Mouse (Mus musculus) CH12.LX (cell line): Measurements from ENCODE around the gene Setx. TPM values are rescaled to one million over a fixed set of nuclear protein-coding genes. Genes with fewer than 3 reads are reported as not detected.
A peak's percentile ranks its signal among the peaks of the same experiment; 100 is the strongest.

Experiments used
- DNase-seq: peaks from one replicate; pipeline ENCODE4 v3.0.0-alpha.2; 2013; ENCODE audit errors: extremely low read depth
- H3K27ac ChIP-seq: 2 replicates; pipeline ENCODE4 v1.5.1; 2012; ENCODE audit warnings: low read depth, mild to moderate bottlenecking, control low read depth, moderate library complexity; ENCODE audit not compliant: insufficient read depth
- H3K27me3 ChIP-seq: replicated peaks from 2 replicates; pipeline ENCODE3; 2012; ENCODE audit warnings: inconsistent platforms
- H3K36me3 ChIP-seq, 2 experiments: replicated peaks in 1 of 2; 2 replicates each; pipeline versions ENCODE3 to v1.6.1; 2012; ENCODE audit warnings: inconsistent platforms in 1 of 2, low read length in 1 of 2, mild to moderate bottlenecking in 1 of 2, mixed read lengths in 1 of 2, moderate library complexity in 1 of 2; ENCODE audit not compliant: control insufficient read depth in 1 of 2, insufficient read depth in 1 of 2
- H3K4me1 ChIP-seq, 2 experiments: 2 replicates each; pipeline ENCODE4 v1.6.1; 2012; ENCODE audit warnings: inconsistent platforms in 1 of 2, moderate library complexity in 1 of 2; ENCODE audit not compliant: insufficient read depth in 2 of 2, control insufficient read depth in 1 of 2
- H3K4me2 ChIP-seq: 2 replicates; pipeline ENCODE4 v1.6.1; 2012; ENCODE audit warnings: low read depth, mild to moderate bottlenecking, control low read depth; ENCODE audit not compliant: poor library complexity, insufficient read depth, severe bottlenecking
- H3K4me3 ChIP-seq, 3 experiments: fragments of 150-350 bp in 1 of 3; sonication (generic) in 1 of 3; replicated peaks in 1 of 3; 2 replicates each; pipeline versions ENCODE3 to v1.5.1; 2011 to 2012; ENCODE audit warnings: low read depth in 2 of 3, low read length in 2 of 3, mild to moderate bottlenecking in 2 of 3, moderate library complexity in 2 of 3, control low read depth in 1 of 3, improper control_type of control experiment in 1 of 3, inconsistent platforms in 1 of 3, mixed read lengths in 1 of 3; ENCODE audit not compliant: poor library complexity in 1 of 3
- H3K79me2 ChIP-seq: replicated peaks from 2 replicates; pipeline ENCODE4 v1.6.1; 2012; ENCODE audit warnings: mild to moderate bottlenecking, moderate library complexity; ENCODE audit not compliant: control insufficient read depth, poor library complexity, insufficient read depth, severe bottlenecking; ENCODE audit errors: extremely low read depth
- H3K9ac ChIP-seq: 2 replicates; pipeline ENCODE4 v1.6.1; 2012; ENCODE audit warnings: low read depth, mild to moderate bottlenecking, control low read depth, moderate library complexity; ENCODE audit not compliant: insufficient read depth
- H3K9me3 ChIP-seq: replicated peaks from 2 replicates; pipeline ENCODE3; 2012; ENCODE audit warnings: low read length, inconsistent platforms, mixed read lengths
- BHLHE40 ChIP-seq: IDR thresholded peaks from 2 replicates; pipeline ENCODE4 v1.6.1; 2011; ENCODE audit warnings: mild to moderate bottlenecking, low read depth, low read length, improper control_type of control experiment
- CHD2 ChIP-seq: IDR thresholded peaks from 2 replicates; pipeline ENCODE4 v1.6.1; 2011; ENCODE audit warnings: low read length, improper control_type of control experiment
- CTCF ChIP-seq, 2 experiments: IDR thresholded peaks in 1 of 2; conservative IDR thresholded peaks in 1 of 2; 2 replicates each; pipeline ENCODE4 v1.5.1; 2011 to 2012; ENCODE audit warnings: low read depth in 2 of 2, low read length in 2 of 2, improper control_type of control experiment in 1 of 2, inconsistent platforms in 1 of 2, mild to moderate bottlenecking in 1 of 2, moderate library complexity in 1 of 2
- ELF1 ChIP-seq: IDR thresholded peaks from 2 replicates; pipeline ENCODE4 v1.6.1; 2014; ENCODE audit warnings: low read depth, mild to moderate bottlenecking, inconsistent platforms, low read length, improper control_type of control experiment
- EP300 ChIP-seq: IDR thresholded peaks from 2 replicates; pipeline ENCODE4 v1.6.1; 2011; ENCODE audit warnings: low read length, improper control_type of control experiment
- HCFC1 ChIP-seq: IDR thresholded peaks from 2 replicates; pipeline ENCODE4 v1.6.1; 2012; ENCODE audit warnings: low read depth, mild to moderate bottlenecking, inconsistent platforms, low read length, improper control_type of control experiment
- JUN ChIP-seq: IDR thresholded peaks from 2 replicates; pipeline ENCODE4 v1.6.1; 2011; ENCODE audit warnings: low read depth, mild to moderate bottlenecking, low read length, improper control_type of control experiment, moderate library complexity; ENCODE audit not compliant: insufficient read depth
- JUND ChIP-seq: conservative IDR thresholded peaks from 2 replicates; pipeline ENCODE4 v1.6.1; 2011; ENCODE audit warnings: low read depth, low read length, improper control_type of control experiment
- MAFK ChIP-seq: IDR thresholded peaks from 2 replicates; pipeline ENCODE4 v1.6.1; 2011; ENCODE audit warnings: low read length, improper control_type of control experiment; ENCODE audit not compliant: insufficient replicate concordance
- MAX ChIP-seq: IDR thresholded peaks from 2 replicates; pipeline ENCODE4 v1.6.1; 2011; ENCODE audit warnings: low read length, improper control_type of control experiment
- MEF2A ChIP-seq: IDR thresholded peaks from 2 replicates; pipeline ENCODE4 v1.6.1; 2014; ENCODE audit warnings: low read depth, mild to moderate bottlenecking, inconsistent platforms, low read length, improper control_type of control experiment, borderline replicate concordance
- POLR2A ChIP-seq: IDR thresholded peaks from 2 replicates; pipeline ENCODE4 v1.6.1; 2011; ENCODE audit warnings: low read depth, mild to moderate bottlenecking, improper control_type of control experiment, low read length
- RAD21 ChIP-seq: IDR thresholded peaks from 2 replicates; pipeline ENCODE4 v1.6.1; 2011; ENCODE audit warnings: low read depth, mild to moderate bottlenecking, low read length, improper control_type of control experiment, moderate library complexity
- RCOR1 ChIP-seq: conservative IDR thresholded peaks from 2 replicates; pipeline ENCODE4 v1.6.1; 2012; ENCODE audit warnings: low read depth, mild to moderate bottlenecking, inconsistent platforms, low read length, improper control_type of control experiment
- SIN3A ChIP-seq: IDR thresholded peaks from 2 replicates; pipeline ENCODE4 v1.6.1; 2012; ENCODE audit warnings: low read length, improper control_type of control experiment, inconsistent platforms
- SMC3 ChIP-seq: IDR thresholded peaks from 2 replicates; pipeline ENCODE4 v1.6.1; 2011; ENCODE audit warnings: low read depth, low read length, improper control_type of control experiment
- TBP ChIP-seq: conservative IDR thresholded peaks from 2 replicates; pipeline ENCODE4 v1.6.1; 2011; ENCODE audit warnings: low read depth, low read length, improper control_type of control experiment
- UBTF ChIP-seq: IDR thresholded peaks from 2 replicates; pipeline ENCODE4 v1.6.1; 2012; ENCODE audit warnings: low read depth, mild to moderate bottlenecking, inconsistent platforms, low read length, improper control_type of control experiment, moderate library complexity
- USF1 ChIP-seq: IDR thresholded peaks from 2 replicates; pipeline ENCODE4 v1.6.1; 2014; ENCODE audit warnings: low read depth, mild to moderate bottlenecking, inconsistent platforms, low read length, improper control_type of control experiment
- USF2 ChIP-seq: conservative IDR thresholded peaks from 2 replicates; pipeline ENCODE4 v1.6.1; 2011; ENCODE audit warnings: low read depth, low read length, improper control_type of control experiment
- ZMIZ1 ChIP-seq: IDR thresholded peaks from 2 replicates; pipeline ENCODE4 v1.6.1; 2012; ENCODE audit warnings: low read depth, mild to moderate bottlenecking, inconsistent platforms, low read length, improper control_type of control experiment
- dilution Hi-C: fragments of 300-500 bp; cut with MboI; formaldehyde crosslinking; loops from 2 replicates; pipeline ENCODE4 v1.14.3; 2020; ENCODE audit warnings: low sequenced_read_pairs; ENCODE audit not compliant: extremely low pct_unique_long_range_greater_than_20kb, extremely low pct_ligation_motif_present
- in situ Hi-C: fragments of 300-500 bp; cut with MboI; formaldehyde crosslinking; loops from 3 replicates; pipeline ENCODE4 v1.14.3; 2019; ENCODE audit warnings: low sequenced_read_pairs, low pct_ligation_motif_present, low pct_unique_long_range_greater_than_20kb, mixed read lengths
- polyA plus RNA-seq: library from polyadenylated mRNA; unstranded; fragments of >175 nt; gene quantifications from 2 replicates; pipeline ENCODE4 v1.2.1, GENCODE M21; 2012; ENCODE audit warnings: low read depth; ENCODE audit not compliant: insufficient read length
- total RNA-seq, 2 experiments: library from RNA; depleted of rRNA; stranded (reverse); fragments of 300-350 nt in 1 of 2; fragments of >200 nt in 1 of 2; gene quantifications; 2 replicates each; pipeline ENCODE4 v1.2.3; 2012 to 2014

Setx gene
- total and polyA plus RNA-seq, 3 experiments: 18.0 to 20.2 (median 20.0) TPM

GRCm38 (mm10) chr2:29206156-29206555 is 82.2 kb downstream of the Setx start:
- H3K36me3 ChIP-seq: peaks cover 0 to 3% of the 10 kb centered on the region in 2 experiments
- no peak overlapping the region for H3K4me3 ChIP-seq
- no peaks in the 10 kb centered on the region for H3K79me2 ChIP-seq
- no peak for DNase-seq
- no peaks in the 10 kb centered on the region for H3K4me1 ChIP-seq
- dilution Hi-C loops: no loop called here
- peaks cover 90% of the 10 kb centered on the region for H3K27me3 ChIP-seq
- no peak overlapping the region for H3K9ac ChIP-seq
- no peak for TF ChIP-seq CTCF (conservative IDR thresholded peaks at IDR 0.05 in 1 of 2, IDR thresholded peaks at IDR 0.05 in 1 of 2; ENCODE audit: low read depth in 2 of 2, low read length in 2 of 2)
- no peak for TF ChIP-seq RCOR1
- no peak for TF ChIP-seq BHLHE40
- no peak for TF ChIP-seq TBP
- no peak for TF ChIP-seq SIN3A
- TF ChIP-seq MAX: no peak
- TF ChIP-seq UBTF: no peak
- TF ChIP-seq EP300: no peak
- no peak for TF ChIP-seq HCFC1
- no peak for TF ChIP-seq CHD2
- no peak for TF ChIP-seq SMC3
- TF ChIP-seq USF2: no peak
- no peak for TF ChIP-seq ELF1
- no peak for TF ChIP-seq USF1
- no peak for TF ChIP-seq JUND
- TF ChIP-seq, all 38 proteins: peak for 0
- H3K9me3 ChIP-seq: no peaks in the 10 kb centered on the region
- in situ Hi-C loops: no loop called here
- no peak overlapping the region for H3K27ac ChIP-seq
- no peak overlapping the region for H3K4me2 ChIP-seq

- Histone ChIP-seq H3K9me3 (peaks cover 2% of the 10 kb centered on the region), H3K27ac (peak overlapping the region; percentile 62), H3K4me1 (peaks cover 19 to 20% of the 10 kb centered on the region in 2 experiments), H3K4me3 (no peak overlapping the region), H3K27me3 (peaks cover 52% of the 10 kb centered on the region), H3K79me2 (no peaks in the 10 kb centered on the region), H3K36me3 (no peaks in the 10 kb centered on the region), H3K4me2 (0 out of 2 replicates have a peak overlapping the region, but pooled peaks have one; percentile 44), H3K9ac (no peak overlapping the region)
- in situ Hi-C loops: loop anchor here (10.0 kb wide), 1 partner anchor 388 kb away; no protein-coding TSS in a partner anchor
- TF ChIP-seq RAD21 (peak; percentile 71), MEF2A (no peak), MAFK (peak; percentile 71), CTCF (conservative IDR thresholded peaks at IDR 0.05 in 1 of 2, IDR thresholded peaks at IDR 0.05 in 1 of 2; ENCODE audit: low read depth in 2 of 2, low read length in 2 of 2) (peak in 1 of 2 experiments; percentile 72; a peak in 2 of 4 replicates), ZMIZ1 (no peak), POLR2A (no peak), SMC3 (peak; percentile 60), ELF1 (no peak), JUN (no peak)
- peak; percentile 12 for DNase-seq
- dilution Hi-C loops: no loop called here
Observed at GRCm38 (mm10) chr2:29216286-29217012, 92.5 kb downstream of the Setx start.
